Mouse (Mus musculus): ENCODE measurements around the gene Exoc3l4. TPM values are rescaled to one million over a fixed set of nuclear protein-coding genes. Genes with fewer than 3 reads are reported as not detected.

Exoc3l4 gene
- total RNA-seq, 2 experiments from 2014 or later = 2.2 to 2.7 TPM

Other genes starting within 250 kb of the Exoc3l4 start
- not detected for gene 4930595D18Rik, start 232.5 kb upstream of the Exoc3l4 start, total RNA-seq (2021)
- 1 to 10 TPM; 9.1 to 9.7 TPM for gene Amn, start 145.9 kb upstream of the Exoc3l4 start, total RNA-seq (2021)
- gene Cdc42bpb, start 39.3 kb upstream of the Exoc3l4 start, total RNA-seq (2021) = 100 to 1,000 TPM; 130 to 138 TPM
- 1 to 10 TPM; 2.2 to 3.7 TPM for gene Lbhd2, start 10.2 kb upstream of the Exoc3l4 start, total RNA-seq (2021)
- 1 to 10 TPM in 1 of 2 experiments, under 1 TPM in 1; 0.51 to 1.0 TPM for gene Tnfaip2, start 25.5 kb downstream of the Exoc3l4 start, total RNA-seq (2021)
- 1 to 10 TPM; 3.4 to 5.0 TPM for gene Gm266, start 68.8 kb downstream of the Exoc3l4 start, total RNA-seq (2021)
- gene Eif5, start 121.0 kb downstream of the Exoc3l4 start, total RNA-seq (2021) = 100 to 1,000 TPM; 247 to 250 TPM
- 10 to 100 TPM; 82.9 to 94.5 TPM for gene Mark3, start 157.5 kb downstream of the Exoc3l4 start, total RNA-seq (2021)